Mouse (Mus musculus): ENCODE measurements around the gene Pfkm.

Gene Pfkm

DNA sequence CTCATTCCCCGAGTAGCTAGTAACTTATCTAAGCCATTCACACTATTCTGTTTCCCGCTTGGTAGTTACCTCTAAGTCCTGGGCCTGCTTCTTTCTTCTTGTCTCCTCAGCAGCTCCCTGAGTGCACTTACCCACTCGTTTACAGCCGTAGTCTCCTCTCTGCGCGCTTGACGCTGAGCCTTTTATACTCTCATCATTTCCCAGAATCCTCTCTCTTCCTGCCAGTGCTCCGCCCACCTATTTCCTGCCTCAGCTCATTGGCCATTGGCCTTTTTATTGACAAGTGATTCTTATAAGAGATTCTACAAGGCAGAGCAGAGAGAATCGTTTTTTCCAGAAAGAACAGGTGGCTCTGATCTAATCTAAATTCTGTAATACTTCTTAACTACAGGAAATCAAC, 6.1 kb downstream of the Pfkm start:
- DNase-seq (ENCODE audit: low spot score), result no peak

GRCm38 (mm10) chr15:98102401-98102800, 10.0 kb downstream of the Pfkm start:
- DNase-seq (ENCODE audit: low spot score), result no peak

GRCm38 (mm10) chr15:98106506-98106905, 14.1 kb downstream of the Pfkm start:
- DNase-seq (ENCODE audit: low spot score), result no peak

DNA sequence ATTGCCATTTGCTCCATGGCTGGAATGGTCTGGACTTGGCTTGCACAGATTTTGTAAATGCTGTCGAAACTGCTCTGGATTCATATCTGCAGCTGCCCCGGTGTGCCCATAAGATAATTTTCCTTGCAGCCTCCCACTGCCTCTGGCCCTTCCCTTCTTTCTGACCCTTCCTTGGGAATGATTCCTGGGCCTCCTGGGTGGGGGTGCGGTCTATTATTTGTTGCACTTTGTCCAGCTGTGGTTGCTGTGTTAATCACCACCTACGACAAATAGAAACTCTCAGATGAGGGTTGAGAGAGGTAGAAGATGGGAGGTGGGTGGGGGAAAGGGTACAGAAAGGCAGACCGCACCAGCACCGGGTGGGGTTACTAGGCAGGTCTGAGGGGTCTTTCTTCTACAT, 14.8 kb downstream of the Pfkm start:
- no peak for DNase-seq (ENCODE audit: low spot score)

DNA sequence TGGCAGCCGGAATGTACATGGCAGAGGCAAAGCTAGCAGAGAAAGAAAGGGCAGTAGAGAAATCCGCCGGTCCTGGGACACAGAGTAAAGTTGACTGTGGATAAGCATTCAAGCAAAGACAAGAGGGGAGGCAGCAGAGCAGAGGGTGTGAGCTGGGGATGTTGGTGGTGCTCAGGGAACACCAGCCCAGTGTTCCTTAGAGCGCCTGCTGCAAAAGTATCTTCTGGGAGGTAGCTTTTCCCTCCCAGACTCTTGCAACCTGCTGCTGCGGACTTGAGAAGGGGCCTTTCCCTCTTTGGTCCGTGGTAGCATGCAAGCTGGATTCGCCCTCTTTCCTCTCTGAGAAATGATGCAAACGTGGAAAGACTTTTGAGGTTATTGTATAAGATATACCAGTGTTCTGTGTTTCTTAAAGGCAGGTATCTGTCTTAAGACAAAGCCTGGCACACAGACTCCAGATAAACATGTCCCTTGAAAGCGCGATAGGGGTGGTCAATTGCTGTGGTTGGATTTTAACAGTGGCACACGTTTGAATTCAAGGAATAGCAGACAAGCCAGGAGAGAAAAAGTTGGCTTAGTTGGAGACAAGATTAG, 15.4 kb downstream of the Pfkm start:
- no peak for DNase-seq (ENCODE audit: low spot score)

GRCm38 (mm10) chr15:98108297-98109152, 16.1 kb downstream of the Pfkm start:
- peak; percentile 63 for DNase-seq (ENCODE audit: low spot score)

- no peak for DNase-seq (ENCODE audit: low spot score)
Measured at GRCm38 (mm10) chr15:98111791-98112190, 19.4 kb downstream of the Pfkm start.

- no peak for DNase-seq (ENCODE audit: low spot score)
Measured at GRCm38 (mm10) chr15:98114098-98114851, 21.9 kb downstream of the Pfkm start.

GRCm38 (mm10) chr15:98114852-98115778, 22.7 kb downstream of the Pfkm start:
- no peak for DNase-seq (ENCODE audit: low spot score)

DNA sequence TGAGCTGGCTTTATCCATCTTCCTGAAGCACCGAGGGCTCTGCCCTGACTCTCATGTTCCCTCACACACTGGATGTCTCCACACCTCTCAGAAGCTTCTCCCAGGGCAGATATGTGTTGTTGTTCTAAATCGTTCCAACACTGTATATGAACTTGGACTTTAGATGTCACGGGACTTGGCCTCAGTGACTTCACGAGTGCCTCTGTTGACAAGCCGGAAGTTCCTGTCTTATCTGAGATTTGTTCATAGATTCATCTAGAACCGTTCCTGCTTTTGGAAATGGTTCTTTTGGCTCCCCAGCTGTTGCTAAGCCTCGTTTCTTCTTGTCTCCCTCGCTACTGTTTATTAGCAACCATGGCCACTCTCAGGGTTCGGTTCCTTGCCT, 23.4 kb downstream of the Pfkm start:
- DNase-seq (ENCODE audit: low spot score), result no peak

GRCm38 (mm10) chr15:98116287-98116686, 23.9 kb downstream of the Pfkm start:
- no peak for DNase-seq (ENCODE audit: low spot score)

DNA sequence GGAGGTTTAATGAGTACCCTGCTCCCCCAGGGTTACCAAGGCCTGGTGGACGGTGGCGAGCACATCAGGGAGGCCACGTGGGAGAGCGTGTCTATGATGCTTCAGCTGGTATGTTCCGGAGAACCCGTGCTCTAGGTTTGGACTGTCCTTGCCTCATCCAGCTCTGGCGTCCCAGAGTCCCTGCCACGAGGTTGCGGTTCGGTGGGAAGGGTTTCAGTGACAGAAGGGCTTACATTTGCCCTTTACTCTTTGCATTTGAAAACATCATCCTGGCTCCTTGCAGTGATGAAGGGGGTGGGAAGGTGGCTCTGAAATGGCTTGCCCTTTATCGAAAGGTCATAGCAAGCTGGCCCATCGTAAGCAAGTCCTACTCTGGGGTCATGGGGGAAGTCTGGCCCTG, 27.0 kb downstream of the Pfkm start:
- no peak for DNase-seq (ENCODE audit: low spot score)

- no peak for DNase-seq (ENCODE audit: low spot score)
Measured at GRCm38 (mm10) chr15:98120831-98121230, 28.4 kb downstream of the Pfkm start.

- DNase-seq (ENCODE audit: low spot score), result no peak
Measured at GRCm38 (mm10) chr15:98131001-98131400, 38.6 kb downstream of the Pfkm start.

GRCm38 (mm10) chr15:98131451-98131850, 39.1 kb downstream of the Pfkm start:
- DNase-seq (ENCODE audit: low spot score), result no peak

DNA sequence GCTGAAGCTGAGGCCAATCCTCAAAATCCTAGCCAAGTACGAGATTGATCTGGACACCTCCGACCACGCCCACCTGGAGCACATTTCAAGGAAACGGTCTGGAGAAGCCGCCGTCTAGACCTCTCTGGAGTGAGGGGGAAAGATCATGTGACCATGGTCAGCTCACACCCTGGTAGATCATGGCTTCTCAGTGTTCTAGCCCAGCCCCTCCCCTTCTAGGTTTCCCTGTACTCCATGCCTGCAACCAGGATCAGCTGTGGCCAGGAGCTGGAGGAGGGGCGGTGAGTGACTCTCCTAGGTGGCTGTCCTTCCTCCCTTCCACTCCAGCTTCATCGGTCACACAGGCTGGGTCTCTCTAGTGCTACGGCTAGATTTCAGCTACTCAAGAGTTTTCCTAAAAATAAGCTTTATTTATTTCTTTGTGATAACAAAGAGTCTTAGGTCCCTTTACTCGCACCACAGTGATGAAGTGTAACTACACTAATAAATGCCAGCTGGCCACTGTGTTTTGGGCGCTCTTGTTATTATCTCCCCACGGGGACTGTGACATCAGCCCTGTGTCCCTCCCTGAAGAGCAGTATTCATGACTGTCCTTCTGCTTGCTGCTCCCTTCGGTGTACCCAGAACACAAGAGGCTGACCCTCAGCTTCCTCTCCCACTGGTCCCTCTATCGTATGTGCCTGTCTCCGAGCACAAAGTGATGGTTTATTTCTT, 39.7 kb downstream of the Pfkm start:
- DNase-seq (ENCODE audit: low spot score), result no peak

- DNase-seq (ENCODE audit: low spot score), result no peak
Measured at GRCm38 (mm10) chr15:98133471-98133870, 41.1 kb downstream of the Pfkm start.

- no peak for DNase-seq (ENCODE audit: low spot score)
Measured at GRCm38 (mm10) chr15:98134034-98134433, 41.6 kb downstream of the Pfkm start.

DNA sequence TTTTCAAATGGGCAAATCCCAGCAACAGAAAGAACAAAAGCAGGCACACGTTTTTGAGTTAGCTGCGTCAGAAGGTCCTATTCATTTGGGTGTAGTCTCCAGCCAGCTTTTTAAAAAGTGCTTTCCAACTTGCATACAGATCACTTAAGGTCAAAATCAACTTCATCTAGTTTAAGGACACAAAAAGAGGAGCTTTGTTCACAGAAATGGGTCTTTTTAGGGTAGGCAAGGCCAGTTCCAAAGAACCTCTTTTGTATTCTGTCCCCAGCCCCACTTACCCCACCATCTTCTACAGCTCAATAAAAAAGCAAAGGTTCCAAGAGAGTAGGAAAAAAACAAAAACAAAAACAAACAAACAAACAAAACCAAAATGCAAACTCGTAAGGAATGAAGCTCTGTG, 42.3 kb downstream of the Pfkm start:
- DNase-seq (ENCODE audit: low spot score), result no peak

GRCm38 (mm10) chr15:98135671-98136070, 43.3 kb downstream of the Pfkm start:
- no peak for DNase-seq (ENCODE audit: low spot score)

GRCm38 (mm10) chr15:98136871-98137270, 44.5 kb downstream of the Pfkm start:
- no peak for DNase-seq (ENCODE audit: low spot score)

All from spleen, adult 12 weeks (tissue).